Mouse (Mus musculus) spleen, adult 2 months (tissue): ENCODE results near the gene Vmn2r20.
"Not testable (repeated sequence)": the region's sequence is repeated elsewhere in the genome, so short reads cannot be mapped to it uniquely, and the experiment has no call there.

Experiments
- CTCF ChIP-seq: fragments of 200-500 bp; IDR thresholded peaks from 2 replicates; pipeline ENCODE4 v1.5.1; 2011; ENCODE audit warnings: mild to moderate bottlenecking, inconsistent platforms; ENCODE audit not compliant: insufficient read depth, insufficient read length, insufficient replicate concordance; ENCODE audit errors: extremely low read depth
- POLR2A ChIP-seq: fragments of 200-500 bp; IDR thresholded peaks from 2 replicates; pipeline ENCODE4 v1.6.1; 2011; ENCODE audit warnings: low read depth, low read length, inconsistent platforms

GRCm38 (mm10) chr6:123424413-123424812 is 6.5 kb upstream of the Vmn2r20 start:
- TF ChIP-seq CTCF, POLR2A: not testable (repeated sequence)
